Mouse (Mus musculus) forebrain, embryonic 14.5 days (tissue): ENCODE measurements around the gene Lrrc4b. TPM values are rescaled to one million over a fixed set of nuclear protein-coding genes. Genes with fewer than 3 reads are reported as not detected.

Experiments used
- ATAC-seq: fragments of 200-750 bp; cut with Nextera tagmentation; 2 replicates; pipeline ENCODE4 v1.8.0; 2017; ENCODE audit warnings: mild to moderate bottlenecking, moderate library complexity
- DNase-seq: peaks from one replicate; pipeline ENCODE4 v3.0.0-alpha.2; 2015; ENCODE audit warnings: low spot score
- H3K27ac ChIP-seq: fragments of 300-500 bp; sonication (generic); 2 replicates; pipeline ENCODE4 v1.5.1; 2014; ENCODE audit warnings: low read depth, mild to moderate bottlenecking, control low read depth, low read length, moderate library complexity
- H3K27me3 ChIP-seq: fragments of 300-500 bp; sonication (generic); replicated peaks from 2 replicates; pipeline ENCODE4 v1.6.1; 2014; ENCODE audit warnings: low read length, control low read depth, mixed read lengths; ENCODE audit not compliant: control insufficient read depth, insufficient read depth
- H3K36me3 ChIP-seq: fragments of 300-500 bp; sonication (generic); 2 replicates; pipeline ENCODE4 v1.6.1; 2014; ENCODE audit warnings: low read length, control low read depth; ENCODE audit not compliant: control insufficient read depth, insufficient read depth
- H3K4me1 ChIP-seq: fragments of 300-500 bp; sonication (generic); 2 replicates; pipeline ENCODE4 v1.6.1; 2014; ENCODE audit warnings: antibody characterized with exemption, low read length, control low read depth; ENCODE audit not compliant: control insufficient read depth, insufficient read depth
- H3K4me2 ChIP-seq: fragments of 300-500 bp; sonication (generic); 2 replicates; pipeline ENCODE4 v1.6.1; 2014; ENCODE audit warnings: mild to moderate bottlenecking, control low read depth, low read length
- H3K4me3 ChIP-seq: fragments of 300-500 bp; sonication (generic); 2 replicates; pipeline ENCODE4 v1.5.1; 2014; ENCODE audit warnings: low read depth, low read length, control low read depth
- H3K9ac ChIP-seq: fragments of 300-500 bp; sonication (generic); 2 replicates; pipeline ENCODE4 v1.6.1; 2014; ENCODE audit warnings: mild to moderate bottlenecking, low read length, control low read depth, moderate library complexity
- H3K9me3 ChIP-seq: fragments of 300-500 bp; sonication (generic); replicated peaks from 2 replicates; pipeline ENCODE4 v1.6.1; 2016; ENCODE audit warnings: low read length, control low read depth, mixed read lengths; ENCODE audit not compliant: control insufficient read depth
- WGBS: fragments of 180-500 bp; shearing (Covaris S2); extraction: QIAGEN DNeasy Blood & Tissue Kit; methylation state at CpG from one replicate; pipeline ENCODE4 v1.1.7; 2014; 5-methylcytosine and 5-hydroxymethylcytosine counted together
- polyA plus RNA-seq: library from polyadenylated mRNA; unstranded; fragments of >200 nt; fragmentation: Nextera tagmentation; extraction: Ambion mirVana; gene quantifications from 2 replicates; pipeline ENCODE4 v1.2.1, GENCODE M21; 2014

The Lrrc4b gene
- polyA plus RNA-seq, 1 experiment from 2014 or later = 22.1 TPM

DNA sequence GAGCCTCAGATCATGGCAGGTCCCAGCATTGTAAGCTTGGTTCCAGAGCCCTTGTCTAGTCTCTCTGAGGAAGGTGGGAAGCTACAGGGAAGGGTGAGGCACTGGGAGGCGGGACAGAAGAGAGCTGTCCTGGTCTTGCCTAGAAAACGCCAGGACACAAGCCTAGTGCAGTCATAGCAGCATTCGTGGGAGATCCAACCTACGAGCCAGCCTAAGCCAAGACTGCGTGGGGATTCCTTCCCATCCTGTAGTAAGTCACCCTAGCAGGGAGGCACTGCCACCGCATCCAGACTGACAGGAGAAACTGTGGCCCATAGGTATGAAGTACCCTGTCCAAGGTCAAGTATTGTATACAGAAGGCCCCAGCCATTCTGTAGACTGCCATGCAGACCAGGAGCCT lies 3.7 kb downstream of the Lrrc4b start:
- Histone ChIP-seq H3K36me3 (peaks cover 9% of the 10 kb centered on the region; the same call in 1 of the 2 replicates), H3K9ac (no peak overlapping the region), H3K27me3 (no peaks in the 10 kb centered on the region), H3K4me2 (no peak overlapping the region), H3K4me3 (no peak overlapping the region), H3K9me3 (no peaks in the 10 kb centered on the region), H3K27ac (no peak overlapping the region), H3K4me1 (peaks cover 24% of the 10 kb centered on the region)
- 77% methylated on average over 6 of the region's 6 CpGs for WGBS
- no peak for DNase-seq
- no peak for ATAC-seq

DNA sequence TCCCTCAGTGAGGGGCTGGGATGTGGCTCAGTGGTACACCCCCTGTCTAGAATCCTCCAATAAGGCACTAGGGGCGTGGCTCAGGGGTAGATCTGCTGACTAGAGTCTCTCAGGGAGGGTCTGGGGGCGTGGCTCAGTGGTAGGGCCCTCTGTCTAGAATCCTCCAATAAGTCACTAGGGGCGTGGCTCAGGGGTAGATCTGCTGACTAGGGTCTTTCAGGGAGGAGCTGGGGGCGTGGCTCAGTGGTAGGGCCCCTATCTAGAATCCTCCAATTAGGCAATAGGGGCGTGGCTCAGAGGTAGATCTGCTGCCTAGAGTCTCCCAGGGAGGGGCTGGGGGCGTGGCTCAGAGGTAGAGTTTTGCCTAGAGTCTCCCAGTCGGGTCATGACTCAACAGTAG lies 4.6 kb downstream of the Lrrc4b start:
- peaks cover 21% of the 10 kb centered on the region for H3K4me1 ChIP-seq
- ATAC-seq = peak; percentile 42
- 9% methylated on average over 7 of the region's 7 CpGs for WGBS
- H3K36me3 ChIP-seq = peaks cover 9% of the 10 kb centered on the region; the same call in 1 of the 2 replicates
- no peak overlapping the region for H3K4me2 ChIP-seq
- H3K4me3 ChIP-seq = no peak overlapping the region
- DNase-seq = peak; percentile 82
- H3K27me3 ChIP-seq = no peaks in the 10 kb centered on the region
- no peak overlapping the region for H3K27ac ChIP-seq
- no peak overlapping the region for H3K9ac ChIP-seq
- H3K9me3 ChIP-seq = no peaks in the 10 kb centered on the region

- H3K4me1 ChIP-seq = peaks cover 21% of the 10 kb centered on the region
- no peaks in the 10 kb centered on the region for H3K9me3 ChIP-seq
- no peaks in the 10 kb centered on the region for H3K27me3 ChIP-seq
- H3K36me3 ChIP-seq = peaks cover 9% of the 10 kb centered on the region; the same call in 1 of the 2 replicates
- H3K4me3 ChIP-seq = no peak overlapping the region
- no peak for DNase-seq
- H3K4me2 ChIP-seq = no peak overlapping the region
- no peak overlapping the region for H3K27ac ChIP-seq
- WGBS = 81% methylated on average over 9 of the region's 9 CpGs
- H3K9ac ChIP-seq = no peak overlapping the region
- ATAC-seq = no peak
Observed at GRCm38 (mm10) chr7:44434089-44434488, 5.3 kb downstream of the Lrrc4b start.

GRCm38 (mm10) chr7:44435796-44436195 lies 7.0 kb downstream of the Lrrc4b start:
- Histone ChIP-seq H3K9me3 (no peaks in the 10 kb centered on the region), H3K36me3 (peaks cover 9% of the 10 kb centered on the region; the same call in 1 of the 2 replicates), H3K4me2 (no peak overlapping the region), H3K27ac (no peak overlapping the region), H3K4me3 (no peak overlapping the region), H3K4me1 (peaks cover 12% of the 10 kb centered on the region; the same call in 1 of the 2 replicates), H3K27me3 (no peaks in the 10 kb centered on the region), H3K9ac (no peak overlapping the region)
- 74% methylated on average over 5 of the region's 5 CpGs for WGBS
- no peak for ATAC-seq
- DNase-seq = no peak

DNA sequence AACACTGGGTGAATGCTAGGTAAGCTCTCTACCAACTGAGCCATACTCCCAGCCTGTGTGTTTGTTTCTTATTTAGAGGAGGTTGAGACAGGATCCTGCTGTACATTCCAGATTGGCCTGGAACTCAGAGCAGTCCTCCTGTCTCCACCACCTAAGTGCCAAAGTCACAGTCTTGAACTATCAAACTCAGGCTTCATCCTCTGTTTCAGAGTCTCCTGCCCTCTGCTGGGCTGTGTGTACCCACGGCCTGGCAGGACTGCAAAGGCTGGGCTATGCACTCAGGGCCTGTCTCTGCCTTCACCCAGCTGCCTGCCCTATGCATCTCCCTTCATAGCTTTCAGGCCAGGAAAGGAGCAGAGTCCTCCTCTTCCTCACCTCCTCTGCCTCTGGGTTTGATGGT lies 7.4 kb downstream of the Lrrc4b start:
- no peak for ATAC-seq
- 11% methylated on average over 1 of the region's 1 CpGs for WGBS
- Histone ChIP-seq H3K9ac (no peak overlapping the region), H3K4me2 (no peak overlapping the region), H3K4me1 (peaks cover 10% of the 10 kb centered on the region; the same call in 1 of the 2 replicates), H3K27ac (no peak overlapping the region), H3K36me3 (peaks cover 9% of the 10 kb centered on the region; the same call in 1 of the 2 replicates), H3K9me3 (no peaks in the 10 kb centered on the region), H3K27me3 (no peaks in the 10 kb centered on the region), H3K4me3 (no peak overlapping the region)
- DNase-seq = no peak

DNA sequence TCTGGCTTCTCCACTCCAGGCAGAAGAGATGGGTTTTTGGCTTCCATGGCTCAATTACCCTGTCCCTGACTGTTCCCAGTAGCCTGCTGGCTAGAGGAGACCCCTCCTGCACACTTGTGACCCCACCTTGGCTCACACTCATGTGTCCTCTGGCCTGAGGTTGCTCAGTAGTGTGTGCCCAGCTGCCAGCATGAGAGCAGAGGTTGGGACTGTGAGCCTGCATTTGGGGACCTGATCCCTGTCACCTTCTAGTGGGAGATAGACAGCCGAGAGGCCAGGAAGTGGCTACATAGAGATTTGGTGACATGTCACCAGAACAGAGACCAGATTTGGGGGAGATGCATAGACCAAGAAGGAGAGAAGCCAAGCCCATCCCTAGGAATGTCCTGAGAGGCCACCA lies 8.4 kb downstream of the Lrrc4b start:
- ATAC-seq (no peak), DNase-seq (no peak)
- no peak overlapping the region for H3K27ac ChIP-seq
- no peaks in the 10 kb centered on the region for H3K27me3 ChIP-seq
- no peak overlapping the region for H3K4me2 ChIP-seq
- peaks cover 5% of the 10 kb centered on the region; the same call in 1 of the 2 replicates for H3K4me1 ChIP-seq
- 65% methylated on average over 1 of the region's 1 CpGs for WGBS
- no peaks in the 10 kb centered on the region for H3K9me3 ChIP-seq
- 0 out of 2 replicates have a peak overlapping the region, but pooled peaks have one; percentile 29 for H3K9ac ChIP-seq
- H3K36me3 ChIP-seq = peaks cover 9% of the 10 kb centered on the region; the same call in 1 of the 2 replicates
- no peak overlapping the region for H3K4me3 ChIP-seq

DNA sequence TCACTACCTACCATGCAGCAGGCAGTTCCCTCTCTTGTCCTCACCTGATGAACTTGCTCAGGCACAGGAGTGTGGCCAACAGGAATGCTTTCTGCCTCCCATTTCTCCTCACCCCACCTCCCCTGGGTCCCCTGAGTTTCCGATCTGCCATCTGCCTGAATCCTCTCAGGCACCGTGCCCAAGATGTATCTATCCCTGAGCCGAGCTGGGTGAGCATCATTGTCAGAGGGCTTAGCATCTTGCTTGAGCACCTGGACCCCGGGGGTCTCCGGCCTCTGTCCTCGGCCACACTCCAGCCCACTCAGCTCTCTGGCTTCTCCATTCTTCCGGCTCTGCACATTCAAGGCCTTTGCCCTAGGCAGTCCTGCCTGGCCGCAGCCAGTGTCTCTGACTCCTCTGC lies 9.1 kb downstream of the Lrrc4b start:
- Histone ChIP-seq H3K36me3 (peaks cover 9% of the 10 kb centered on the region; the same call in 1 of the 2 replicates), H3K9me3 (no peaks in the 10 kb centered on the region), H3K4me1 (peaks cover 5% of the 10 kb centered on the region; the same call in 1 of the 2 replicates), H3K4me3 (no peak overlapping the region), H3K27me3 (no peaks in the 10 kb centered on the region), H3K9ac (no peak overlapping the region), H3K4me2 (no peak overlapping the region), H3K27ac (no peak overlapping the region)
- 62% methylated on average over 8 of the region's 8 CpGs for WGBS
- ATAC-seq = no peak
- no peak for DNase-seq

DNA sequence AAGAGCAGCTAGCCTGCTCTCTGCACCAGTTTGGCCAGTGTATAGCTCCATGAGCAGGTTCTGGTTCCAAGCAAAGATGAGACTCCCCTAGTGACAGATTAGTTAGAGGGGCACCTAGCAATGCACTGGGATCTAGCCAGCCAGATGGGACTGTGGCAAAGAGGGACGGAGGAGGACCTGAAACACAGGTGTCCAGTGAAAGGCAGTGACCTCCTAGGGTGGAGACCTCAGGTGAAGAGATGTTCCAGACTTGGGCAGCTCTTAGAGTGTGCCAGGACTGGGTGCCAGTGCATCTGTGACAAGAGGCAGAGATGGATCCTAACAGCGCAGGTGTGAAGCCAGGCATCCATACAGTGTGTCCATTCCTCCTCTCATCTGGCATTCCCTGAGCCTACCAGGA lies 10.9 kb downstream of the Lrrc4b start:
- H3K4me1 ChIP-seq = peaks cover 15% of the 10 kb centered on the region
- no peak overlapping the region for H3K9ac ChIP-seq
- ATAC-seq (no peak), DNase-seq (no peak)
- WGBS = 71% methylated on average over 2 of the region's 2 CpGs
- no peak overlapping the region for H3K27ac ChIP-seq
- H3K27me3 ChIP-seq = no peaks in the 10 kb centered on the region
- H3K4me2 ChIP-seq = no peak overlapping the region
- H3K4me3 ChIP-seq = no peak overlapping the region
- H3K36me3 ChIP-seq = peaks cover 7% of the 10 kb centered on the region; the same call in 1 of the 2 replicates
- no peaks in the 10 kb centered on the region for H3K9me3 ChIP-seq

- H3K9ac ChIP-seq = no peak overlapping the region
- H3K4me1 ChIP-seq = peaks cover 23% of the 10 kb centered on the region
- no peaks in the 10 kb centered on the region for H3K9me3 ChIP-seq
- peaks cover 12% of the 10 kb centered on the region for H3K36me3 ChIP-seq
- ATAC-seq (no peak), DNase-seq (no peak)
- no peak overlapping the region for H3K4me2 ChIP-seq
- no peak overlapping the region for H3K27ac ChIP-seq
- WGBS = 63% methylated on average over 1 of the region's 1 CpGs
- H3K4me3 ChIP-seq = no peak overlapping the region
- H3K27me3 ChIP-seq = no peaks in the 10 kb centered on the region
Observed at GRCm38 (mm10) chr7:44440479-44440878, 11.7 kb downstream of the Lrrc4b start.
